Mouse (Mus musculus) lung, postnatal 0 days (tissue): ENCODE measurements around the gene Mipol1.

Source experiments
- CTCF ChIP-seq: IDR thresholded peaks from 2 replicates; pipeline ENCODE4 v1.5.1; 2016; ENCODE audit warnings: antibody characterized with exemption, mild to moderate bottlenecking
- EP300 ChIP-seq: IDR thresholded peaks from 2 replicates; pipeline ENCODE4 v1.6.1; 2016; ENCODE audit warnings: antibody characterized with exemption, mild to moderate bottlenecking, control low read depth

GRCm38 (mm10) chr12:57201901-57202300, 28.3 kb upstream of the Mipol1 start:
- TF ChIP-seq CTCF = no peak
- TF ChIP-seq EP300 = no peak
